Mouse (Mus musculus) G1E (cell line): Measurements from ENCODE around the gene Rrp1b.

Source experiments
- CTCF ChIP-seq: IDR thresholded peaks from 2 replicates; pipeline ENCODE4 v1.5.1; 2012; ENCODE audit warnings: low read depth, low read length, inconsistent platforms, mixed read lengths
- GATA1 ChIP-seq: IDR thresholded peaks from 2 replicates; pipeline ENCODE4 v1.6.1; 2012; ENCODE audit warnings: borderline replicate concordance, low read length, inconsistent platforms, mixed read lengths
- GATA2 ChIP-seq: IDR thresholded peaks from 2 replicates; pipeline ENCODE4 v1.6.1; 2012; ENCODE audit warnings: low read depth, low read length, inconsistent platforms, borderline replicate concordance
- POLR2AphosphoS5 ChIP-seq: IDR thresholded peaks from 2 replicates; pipeline ENCODE4 v1.6.1; 2012; ENCODE audit warnings: low read depth, low read length, inconsistent platforms; ENCODE audit not compliant: insufficient replicate concordance
- TAL1 ChIP-seq: conservative IDR thresholded peaks from 2 replicates; pipeline ENCODE4 v1.6.1; 2012; ENCODE audit warnings: low read depth, low read length, inconsistent platforms, mixed read lengths

GRCm38 (mm10) chr17:32040263-32040662 is 4.4 kb downstream of the Rrp1b start:
- TF ChIP-seq GATA1 (no peak), CTCF (no peak), GATA2 (no peak), TAL1 (no peak), POLR2AphosphoS5 (no peak)
